8 mouse cellular contexts compared by ENCODE assay signal in the genomic region with DNA sequence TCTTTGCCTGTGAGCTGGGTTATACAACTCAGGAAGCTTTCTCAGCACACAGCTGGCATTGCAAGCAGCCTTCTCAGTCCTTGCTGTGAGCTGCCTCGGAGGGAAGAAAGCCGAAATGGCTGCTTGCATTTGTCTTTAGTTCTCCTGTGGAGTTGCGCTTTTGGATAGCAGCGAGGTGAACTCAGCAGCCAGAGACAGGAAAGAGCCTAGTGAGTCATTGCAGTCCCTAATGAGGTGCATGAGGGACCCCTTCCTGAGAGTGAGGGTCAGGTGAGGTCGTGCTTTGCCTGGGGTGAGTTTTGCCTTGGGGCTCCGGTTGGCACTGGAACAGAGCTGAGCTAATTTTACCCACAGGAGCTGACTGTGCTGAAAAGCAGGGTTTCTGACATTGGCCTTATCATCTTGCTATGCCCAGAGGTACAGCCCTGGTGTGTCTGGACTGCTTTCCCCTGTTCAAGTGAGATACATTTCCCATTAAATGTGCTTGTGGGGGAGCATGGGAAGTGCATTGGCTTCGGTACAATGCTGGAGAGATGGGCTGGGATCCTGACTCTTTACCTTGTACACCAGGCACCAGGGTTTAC. TPM values are rescaled to one million over a fixed set of nuclear protein-coding genes. Genes with fewer than 3 reads are reported as not detected.
DNase-seq lines count a peak whose midpoint lies in the region; ATAC-seq and TF ChIP-seq lines count a peak whose summit lies in the region.

No protein-coding gene starts in this region.

- no peaks in the 10 kb centered on the region for H3K36me3 ChIP-seq in limb, embryonic 11.5 days (ENCODE audit: control insufficient read depth, insufficient read depth, low read length)
- H3K36me3 ChIP-seq in limb, embryonic 10.5 days = no peaks in the 10 kb centered on the region

- DNase-seq in limb, embryonic 11.5 days (ENCODE audit: low spot score) = no peak
- DNase-seq in limb, embryonic 10.5 days (ENCODE audit: low spot score) = no peak
- DNase-seq in gastrocnemius, postnatal 14 days = peak; percentile 46
- DNase-seq in kidney, adult 9 months = peak; percentile 58
- DNase-seq in spleen, postnatal 4 days (ENCODE audit: low spot score in 2 of 2) = no peak

- peak overlapping the region; percentile 55 for H3K27ac ChIP-seq in limb, embryonic 11.5 days (replicated peaks; ENCODE audit: low read depth, low read length)
- H3K27ac ChIP-seq in limb, embryonic 10.5 days = no peak overlapping the region
- H3K27ac ChIP-seq in bone marrow macrophage, adult 2 months (ENCODE audit: insufficient read depth, low read depth, low read length) = peak overlapping the region; percentile 54
- peak overlapping the region; percentile 56 for H3K27ac ChIP-seq in olfactory bulb, adult 2 months (ENCODE audit: insufficient read depth, low read depth, low read length)

- 33% methylated on average over 7 of the region's 7 CpGs for WGBS in limb, embryonic 11.5 days
- 46% methylated on average over 7 of the region's 7 CpGs for WGBS in limb, embryonic 10.5 days
- 39% methylated on average over 7 of the region's 7 CpGs for WGBS in olfactory bulb, adult 2 months

- H3K4me1 ChIP-seq in limb, embryonic 11.5 days (ENCODE audit: control insufficient read depth, insufficient read depth, low read length) = peaks cover 7% of the 10 kb centered on the region; the same call in 1 of the 2 replicates
- peaks cover 43% of the 10 kb centered on the region for H3K4me1 ChIP-seq in limb, embryonic 10.5 days
- H3K4me1 ChIP-seq in bone marrow macrophage, adult 2 months (ENCODE audit: control insufficient read depth, insufficient read depth, low read length) = peaks cover 32% of the 10 kb centered on the region
- peaks cover 18% of the 10 kb centered on the region for H3K4me1 ChIP-seq in olfactory bulb, adult 2 months (ENCODE audit: control insufficient read depth, insufficient read depth, low read length)

- H3K4me2 ChIP-seq in limb, embryonic 11.5 days (ENCODE audit: low read depth, severe bottlenecking) = no peak overlapping the region

- no peak overlapping the region for H3K4me3 ChIP-seq in limb, embryonic 11.5 days (ENCODE audit: low read depth, low read length)
- H3K4me3 ChIP-seq in limb, embryonic 10.5 days = no peak overlapping the region
- no peak overlapping the region for H3K4me3 ChIP-seq in bone marrow macrophage, adult 2 months (ENCODE audit: insufficient read depth, low read length)
- H3K4me3 ChIP-seq in olfactory bulb, adult 2 months (ENCODE audit: insufficient read depth, low read depth, low read length) = no peak overlapping the region

- intact Hi-C loops in gastrocnemius, postnatal 14 days (cut with DNase I; ENCODE audit: low total_unique reads) = no loop called here

- no peak for ATAC-seq in limb, embryonic 11.5 days (ENCODE audit: insufficient number of reproducible peaks, low FRiP score, low TSS enrichment, low read depth)
- ATAC-seq in CD4-positive, CD25-positive, alpha-beta regulatory T cell, adult 4 months = no peak

- H3K9ac ChIP-seq in limb, embryonic 11.5 days (ENCODE audit: low read length) = no peak overlapping the region

- TF ChIP-seq CTCF in bone marrow macrophage, adult 2 months (IDR thresholded peaks at IDR 0.05; ENCODE audit: low read depth, low read length) = no peak
- no peak for TF ChIP-seq CTCF in olfactory bulb, adult 2 months (IDR thresholded peaks at IDR 0.05; ENCODE audit: insufficient read depth, low read depth, low read length)

- no peak for TF ChIP-seq POLR2A in bone marrow macrophage, adult 2 months (IDR thresholded peaks at IDR 0.05; ENCODE audit: borderline replicate concordance, low read depth, low read length)
- no peak for TF ChIP-seq POLR2A in olfactory bulb, adult 2 months (IDR thresholded peaks at IDR 0.05; ENCODE audit: insufficient read depth, low read depth, low read length)

- H3K27me3 ChIP-seq in limb, embryonic 11.5 days (ENCODE audit: control insufficient read depth, insufficient read depth, low read length) = no peaks in the 10 kb centered on the region
- no peaks in the 10 kb centered on the region for H3K27me3 ChIP-seq in limb, embryonic 10.5 days (ENCODE audit: low read depth, poor library complexity, severe bottlenecking)

- H3K9me3 ChIP-seq in limb, embryonic 11.5 days (ENCODE audit: control insufficient read depth, low read length) = no peaks in the 10 kb centered on the region
- H3K9me3 ChIP-seq in limb, embryonic 10.5 days (replicated peaks) = no peaks in the 10 kb centered on the region

RNA-seq across cellular contexts. Expression of gene Lpp, which starts 41.3 kb away (rescaled TPM):
- 38.2 and 44.0 TPM in 2 replicates for polyA plus RNA-seq in limb, embryonic 11.5 days (2014; fragmentation: Nextera tagmentation; extraction: Ambion mirVana)
- polyA plus RNA-seq in limb, embryonic 10.5 days (2016; fragmentation: Nextera tagmentation; extraction: Ambion mirVana) = 38.6 and 45.3 TPM in 2 replicates
- polyA plus RNA-seq in bone marrow macrophage, adult 2 months (2012; ENCODE audit: insufficient read depth, insufficient read length, missing spikeins) = 7.8 and 10.5 TPM in 2 replicates
- 10 to 100 TPM; 27.5 to 30.2 TPM for total RNA-seq in gastrocnemius, postnatal 14 days (2021)
- 29.5 TPM in 1 of 2 replicates, not detected in the other for polyA plus RNA-seq in olfactory bulb, adult 2 months (2012; ENCODE audit: insufficient read depth, insufficient read length, low replicate concordance, missing spikeins)
- 10 to 100 TPM; 22.3 to 28.2 TPM for polyA plus RNA-seq in CD4-positive, CD25-positive, alpha-beta regulatory T cell, adult 4 months (2017; shearing (Covaris generic))

Comparison
In these comparisons a context has a peak if more than half of its experiments do, and no peak if none do; other contexts are left out.
1. DNase-seq: peak in gastrocnemius, postnatal 14 days (single experiment) and kidney, adult 9 months (single experiment); none in limb, embryonic 11.5 days (single experiment), limb, embryonic 10.5 days (single experiment) and spleen, postnatal 4 days (0 of 2).